Mouse (Mus musculus) forelimb bud, embryonic 11.5 days (tissue): ENCODE data around the gene Gclc.

Source experiments
- DNase-seq: peaks from one replicate; pipeline ENCODE4 v3.0.0-alpha.2; 2012; ENCODE audit warnings: low read depth, low spot score

Gene Gclc

DNA sequence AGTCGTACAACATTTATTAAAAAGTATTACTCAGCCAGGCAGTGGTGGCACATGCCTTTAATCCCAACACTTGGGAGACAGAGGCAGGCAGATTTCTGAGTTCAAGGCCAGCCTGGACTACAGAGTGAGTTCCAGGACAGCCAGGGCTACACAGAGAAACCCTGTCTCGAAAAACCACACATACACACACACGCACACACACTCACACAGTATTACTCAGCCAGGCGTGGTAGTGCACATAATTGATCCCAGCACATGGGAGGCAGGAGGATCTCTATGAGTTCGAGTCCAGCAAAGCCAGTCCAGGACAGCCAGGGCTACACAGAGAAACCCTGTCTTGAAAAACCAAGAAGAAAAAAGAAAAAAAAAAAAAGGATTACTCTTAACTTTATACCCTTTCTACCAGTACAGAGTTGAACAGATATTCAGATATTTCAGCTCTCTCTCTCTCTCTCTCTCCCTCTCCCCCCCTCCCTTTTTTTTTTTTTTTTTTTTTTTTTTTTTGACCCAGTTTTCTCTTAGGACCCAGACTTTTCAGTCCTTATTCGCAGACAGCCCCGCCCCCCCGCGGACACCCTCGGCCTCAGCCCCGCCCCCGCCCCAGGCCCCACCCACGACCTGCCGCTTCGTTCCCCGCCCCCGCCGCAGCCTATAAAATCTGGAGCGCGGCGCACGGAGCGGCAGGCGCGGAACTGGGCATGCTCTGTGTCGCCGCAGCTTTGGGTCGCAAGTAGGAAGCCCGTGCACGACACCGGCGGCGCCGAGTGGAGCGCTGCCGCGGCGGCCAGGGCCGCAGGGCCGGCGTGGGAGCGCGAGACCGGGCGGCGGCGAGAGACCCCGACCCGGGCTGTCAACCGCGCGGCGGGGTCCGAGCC, at the start of gene Gclc:
Gclc (plus strand) TSS at position 683 of the 875 bp plus-strand sequence.
- DNase-seq: peak; percentile 80

DNA sequence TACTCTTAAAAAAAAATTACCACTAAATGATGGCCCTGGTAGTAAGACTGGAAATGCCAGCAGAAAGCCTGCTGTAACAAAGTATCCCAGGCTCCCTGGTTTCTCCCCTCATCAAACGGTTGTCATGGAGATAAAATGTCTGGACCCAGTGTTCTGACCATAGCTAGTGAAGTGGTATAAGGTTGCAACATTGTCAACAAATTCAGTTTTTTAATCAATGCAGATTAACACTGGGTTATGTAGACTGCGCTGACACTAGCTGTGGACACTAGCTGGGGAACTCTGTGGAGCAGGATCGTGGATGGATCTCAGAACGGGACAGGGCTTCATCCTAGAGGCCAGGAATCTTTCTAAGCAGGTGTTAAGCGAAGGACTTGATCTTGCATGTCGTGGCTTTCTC, 47.8 kb upstream of the Gclc start:
- no peak for DNase-seq

DNA sequence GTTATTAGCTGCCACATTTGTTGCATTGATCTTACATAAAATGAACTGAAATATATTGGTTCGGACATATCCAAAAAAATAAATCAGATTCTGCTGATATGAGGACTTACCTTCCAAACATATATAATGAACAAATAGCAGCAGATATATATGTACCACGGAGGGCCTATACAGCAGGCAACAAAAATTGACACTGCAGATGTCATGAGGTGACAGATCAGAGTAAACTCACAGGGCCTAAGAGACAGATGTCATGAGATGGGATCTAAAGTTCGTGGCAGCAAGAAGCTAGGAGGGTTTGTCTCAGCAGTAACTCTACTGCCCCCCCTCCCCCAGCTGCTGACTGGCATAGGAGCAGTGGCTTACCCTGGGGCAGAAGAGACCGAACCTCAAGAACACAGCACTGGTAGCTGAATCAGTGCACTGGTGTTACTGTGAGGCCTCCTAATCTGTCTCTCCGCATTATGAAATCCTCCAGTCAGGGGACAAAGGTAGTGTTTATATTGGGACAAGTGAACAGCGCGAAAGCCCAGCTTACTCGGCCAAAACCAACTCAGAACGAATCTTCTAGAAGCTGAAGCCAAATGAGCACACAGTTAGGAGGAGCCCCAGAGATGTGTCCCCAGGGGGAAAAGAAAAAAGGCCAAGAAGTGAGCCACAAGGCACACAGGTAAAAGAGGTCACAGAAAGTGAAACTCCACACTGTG, 46.7 kb upstream of the Gclc start:
- no peak for DNase-seq

DNA sequence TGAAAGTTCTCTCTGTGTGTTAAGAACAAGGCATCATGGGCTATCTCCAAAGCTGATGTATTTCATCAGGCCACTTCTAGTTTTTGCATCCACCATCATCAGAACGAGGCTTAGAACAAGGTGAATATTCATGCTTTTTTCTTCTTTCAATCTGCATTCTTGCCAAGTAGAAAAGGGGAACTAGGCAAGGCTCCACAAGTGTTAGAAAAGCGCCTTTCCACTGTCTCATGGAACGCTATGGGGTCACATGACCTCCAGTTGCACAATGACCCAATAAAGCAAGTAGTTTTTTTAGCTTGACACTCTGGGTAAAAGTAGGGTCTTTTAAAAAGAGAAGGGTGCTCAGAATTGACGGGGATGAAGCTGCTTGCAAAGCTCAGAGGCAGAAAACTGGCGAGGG, 45.4 kb upstream of the Gclc start:
- DNase-seq: no peak

DNA sequence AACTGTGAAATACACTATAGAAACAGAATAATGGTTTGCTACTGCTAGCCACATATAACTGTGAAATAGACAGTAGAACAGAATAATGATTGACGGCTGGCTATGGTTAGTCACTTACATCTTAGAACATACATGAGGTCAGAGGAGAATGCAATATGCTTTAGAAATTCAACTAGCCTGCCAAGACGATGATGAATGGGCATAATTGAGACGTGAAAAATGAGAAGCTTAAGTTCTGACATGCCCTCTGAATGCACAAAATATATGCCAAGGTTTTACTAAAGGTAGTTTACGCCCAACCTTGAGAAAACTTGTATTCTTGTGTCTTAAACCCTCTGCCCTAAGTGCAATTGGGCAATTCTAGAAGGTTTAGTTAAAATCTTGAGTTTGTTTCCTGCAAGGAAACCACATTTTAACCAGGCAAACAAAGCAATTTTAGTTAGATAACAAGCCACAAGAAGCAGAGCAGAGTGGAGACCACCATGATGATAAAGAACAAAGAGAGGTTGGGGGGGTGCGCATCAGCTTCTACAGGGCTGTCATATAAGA, 43.2 kb upstream of the Gclc start:
- no peak for DNase-seq

DNA sequence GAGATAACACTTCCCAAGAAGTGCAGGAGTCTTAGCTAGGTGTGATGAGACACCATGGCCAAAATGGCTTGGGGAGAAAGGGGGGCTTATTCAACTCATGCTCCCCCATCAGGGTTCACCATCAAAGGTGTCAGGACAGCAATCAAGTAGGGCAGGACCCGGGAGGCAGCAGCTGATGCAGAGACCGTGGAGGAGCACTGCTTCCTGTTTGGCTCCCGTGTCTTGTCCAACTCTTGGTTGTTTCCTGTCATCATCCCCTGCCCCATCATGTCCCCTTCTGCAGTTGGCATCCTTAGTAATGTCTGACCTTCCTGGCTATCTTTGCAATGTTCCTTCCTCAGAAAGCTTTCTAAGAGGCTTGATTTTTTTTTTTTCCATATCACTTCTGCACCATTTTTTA, 41.5 kb upstream of the Gclc start:
- no peak for DNase-seq

DNA sequence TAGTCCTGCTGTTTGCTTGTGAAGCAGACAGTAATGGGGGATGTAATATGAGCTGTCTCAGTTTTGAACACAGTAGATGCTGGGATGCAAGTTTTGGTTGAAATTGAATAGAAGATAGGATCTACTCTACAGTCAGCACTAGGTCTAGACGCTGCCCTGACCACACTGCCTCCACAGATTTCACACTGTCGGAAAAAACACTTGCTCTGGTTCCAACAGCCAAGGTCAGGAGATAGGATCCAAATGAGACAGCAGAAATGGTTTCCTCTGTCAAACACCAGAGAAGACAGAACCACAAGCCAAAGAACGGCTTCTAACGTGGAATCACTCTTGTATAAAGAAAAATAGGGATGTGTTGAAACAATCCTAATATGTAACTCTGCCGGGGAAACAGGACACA, 41.0 kb upstream of the Gclc start:
- DNase-seq: no peak

DNA sequence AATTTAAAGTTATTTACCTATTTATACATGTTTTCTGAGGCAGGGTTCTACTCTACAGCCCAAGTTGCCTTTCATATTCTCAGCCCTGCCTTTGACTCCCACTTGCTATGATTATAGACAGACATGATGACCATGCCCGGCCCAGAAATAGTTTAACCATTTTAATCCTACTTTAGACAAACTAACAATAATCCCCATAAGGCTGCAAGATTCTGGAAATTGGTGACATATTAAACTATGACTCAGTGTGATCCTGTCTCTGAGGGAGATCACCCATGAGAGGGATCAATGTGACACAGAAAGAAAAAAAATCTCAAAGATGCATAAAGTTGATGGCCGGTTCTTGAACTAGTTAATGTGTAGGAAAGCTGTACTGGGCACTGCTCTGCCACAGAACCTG, 39.1 kb upstream of the Gclc start:
- no peak for DNase-seq

DNA sequence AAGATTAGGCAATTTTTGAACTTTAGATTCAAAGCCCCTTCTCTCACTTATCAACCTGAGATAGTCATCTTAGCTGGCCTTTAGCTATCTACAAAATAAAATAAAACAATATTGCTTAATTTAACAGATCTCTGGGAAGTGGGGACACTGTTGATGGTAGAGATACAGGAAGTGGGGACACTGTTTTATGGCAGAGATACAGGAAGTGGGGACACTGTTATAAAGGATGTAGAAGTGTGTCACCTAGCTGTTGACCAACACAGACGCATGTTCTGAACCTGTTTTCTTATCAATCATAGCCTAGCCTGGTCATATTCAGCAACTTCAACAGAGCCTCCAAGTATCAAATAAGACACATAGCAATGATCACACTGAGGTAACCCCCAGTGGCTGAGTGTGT, 38.3 kb upstream of the Gclc start:
- no peak for DNase-seq

DNA sequence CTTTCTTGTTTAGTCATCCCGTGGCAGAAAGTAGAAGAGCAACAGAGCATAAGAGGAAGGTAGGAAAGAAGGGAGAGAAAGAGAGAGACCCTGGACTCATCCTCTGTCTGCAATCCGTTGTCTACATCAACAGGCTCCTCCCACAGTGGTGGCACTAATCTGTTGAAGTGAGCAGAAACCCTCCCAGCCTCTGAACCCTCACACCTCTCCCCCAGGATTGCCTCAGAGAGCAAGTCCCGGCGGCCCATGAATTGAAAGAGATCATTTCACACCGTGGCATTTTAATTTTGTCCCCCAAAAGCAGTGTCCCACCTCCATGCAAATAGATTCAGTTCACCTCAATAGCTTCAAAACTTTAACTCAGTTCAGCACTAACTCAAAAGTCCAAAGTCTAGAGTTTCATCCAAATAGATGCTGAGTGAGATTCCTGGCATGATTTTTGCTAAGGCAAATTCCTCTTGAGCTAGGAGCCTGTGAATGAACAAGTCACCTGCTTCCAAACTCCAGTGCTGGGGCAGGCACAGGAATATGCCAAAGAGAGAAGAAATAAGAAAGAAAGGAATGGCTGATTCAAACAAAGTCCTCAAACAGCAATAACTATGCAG, 36.4 kb upstream of the Gclc start:
- DNase-seq: no peak

DNA sequence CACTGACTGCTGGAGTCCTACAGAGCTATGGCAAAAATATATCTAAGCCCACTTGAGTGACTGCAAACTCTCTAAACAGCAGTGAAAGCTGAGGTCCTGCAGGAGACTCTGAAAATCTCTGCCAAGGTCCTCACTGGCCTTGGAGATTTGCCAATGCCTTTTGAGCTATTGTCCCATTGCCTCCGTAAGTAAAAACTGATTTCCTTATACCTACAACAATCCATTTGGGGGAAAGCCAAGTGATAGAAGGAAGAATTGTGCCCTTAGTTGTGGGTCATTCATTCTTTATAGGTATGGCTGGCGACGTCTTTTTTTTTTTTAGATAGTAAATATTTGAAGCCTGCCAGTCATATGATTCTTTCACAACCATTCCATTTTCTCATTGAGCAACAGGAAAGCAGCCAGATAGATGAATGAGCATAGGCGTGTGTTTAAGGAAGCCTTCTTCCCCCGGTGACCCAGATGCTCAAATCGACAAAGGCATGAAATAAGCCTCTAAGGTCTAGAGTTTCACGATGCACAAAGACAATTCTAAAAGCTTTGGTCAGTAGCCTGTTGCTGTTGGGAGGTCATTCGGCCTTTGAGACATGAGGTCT, 35.4 kb upstream of the Gclc start:
- no peak for DNase-seq

DNA sequence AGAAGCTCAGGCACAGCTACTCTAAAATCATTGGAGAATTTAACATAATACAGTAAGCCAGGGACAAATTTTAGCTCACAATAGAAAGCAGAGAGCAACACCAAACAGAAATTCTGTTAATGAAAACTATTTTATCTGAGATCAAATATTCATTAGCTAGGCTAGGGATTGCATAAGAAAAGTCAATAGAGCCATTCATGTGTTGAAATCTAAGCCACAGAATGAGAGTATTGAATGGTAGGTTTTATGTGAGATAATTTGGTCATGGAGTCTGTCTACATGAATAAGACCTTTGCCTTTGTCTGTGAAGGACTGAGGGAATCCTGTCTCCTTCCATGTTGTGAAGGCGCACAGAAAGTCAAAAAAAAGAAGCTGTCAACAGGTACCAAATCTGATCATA, 34.7 kb upstream of the Gclc start:
- no peak for DNase-seq

DNA sequence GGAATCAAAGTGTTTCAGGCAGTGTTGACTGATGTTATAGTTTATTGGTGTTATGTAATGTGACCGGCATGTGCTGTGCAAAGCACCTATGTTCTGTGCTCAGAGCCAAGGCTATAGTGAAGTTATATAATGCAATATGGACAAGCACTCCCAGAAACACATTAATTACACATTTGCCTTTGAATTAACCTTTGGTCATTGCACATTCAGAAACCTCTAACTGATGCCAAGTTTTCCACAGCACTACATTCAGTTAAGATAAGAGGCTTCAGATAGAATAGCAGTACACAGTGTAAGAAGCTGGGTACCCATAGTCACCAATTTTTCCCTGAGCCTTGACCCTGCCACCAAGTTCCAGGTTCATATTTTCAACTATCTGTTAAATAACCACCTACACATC, 32.0 kb upstream of the Gclc start:
- no peak for DNase-seq

DNA sequence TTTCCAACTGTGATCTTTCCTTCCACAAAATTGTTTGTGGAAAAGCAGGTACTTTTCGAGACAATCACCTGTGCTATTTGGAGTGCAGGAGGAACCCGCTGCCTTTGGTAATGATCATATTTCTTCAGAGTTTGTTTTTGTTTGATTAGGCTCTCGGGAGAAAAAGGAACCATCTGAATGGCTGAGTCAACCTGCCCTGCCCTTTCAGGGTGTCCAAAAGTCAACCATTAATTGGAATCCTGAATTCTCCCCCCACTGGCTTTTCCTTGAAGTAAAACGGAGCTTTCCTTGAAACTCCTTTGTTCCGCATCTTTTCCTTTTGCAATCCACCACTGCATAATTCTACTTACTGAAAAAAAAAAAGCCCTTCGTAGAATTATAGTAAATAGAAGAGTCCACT, 30.1 kb upstream of the Gclc start:
- no peak for DNase-seq

DNA sequence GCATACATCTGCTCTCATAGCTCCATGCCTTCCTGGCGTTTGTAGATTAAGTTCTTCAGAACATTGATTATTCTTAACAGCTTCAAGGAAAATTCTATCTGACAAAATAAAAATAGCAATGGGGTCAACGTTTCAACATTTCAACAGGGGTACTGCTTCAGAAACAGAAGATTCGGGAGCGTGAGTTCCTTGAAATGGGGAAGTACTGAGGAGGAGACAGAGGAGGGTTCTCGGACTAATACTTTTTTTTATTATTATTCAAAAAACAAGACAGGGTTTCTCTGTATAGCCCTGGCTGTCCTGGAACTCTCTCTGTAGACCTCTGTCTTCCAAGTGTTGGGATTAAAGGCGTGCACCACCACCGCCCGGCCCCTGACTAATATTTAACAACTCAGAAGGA, 28.9 kb upstream of the Gclc start:
- DNase-seq: no peak

DNA sequence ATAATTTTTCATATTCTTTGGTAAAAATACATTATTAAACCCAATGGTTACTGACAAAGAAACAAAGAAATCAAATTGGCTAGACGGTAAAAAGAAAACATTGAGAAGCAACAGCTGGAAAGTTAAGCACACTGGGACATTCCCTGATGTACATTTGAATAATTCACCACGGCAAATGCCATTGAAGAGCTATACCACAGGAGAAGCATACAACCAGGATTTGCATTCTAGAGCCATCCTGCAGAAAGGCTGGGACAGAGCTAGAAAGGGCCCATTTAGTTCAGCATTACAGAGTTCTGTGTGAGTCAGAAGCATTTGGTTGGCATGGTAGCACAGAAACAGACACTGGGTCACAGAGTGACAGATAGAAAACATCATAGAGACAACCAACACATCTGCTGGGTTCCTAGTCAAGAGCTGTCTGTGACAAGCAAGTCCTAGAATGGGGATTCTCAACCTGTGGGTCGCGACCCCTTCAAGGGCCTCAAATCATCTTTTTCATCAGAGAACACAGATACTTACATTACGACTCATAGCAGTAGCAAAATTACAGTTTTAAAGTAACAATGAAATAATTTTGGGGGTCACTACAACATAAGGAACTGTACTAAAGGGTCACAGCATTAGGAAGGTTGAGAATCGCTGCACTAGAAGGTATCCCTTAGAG, 28.2 kb upstream of the Gclc start:
- DNase-seq: no peak

DNA sequence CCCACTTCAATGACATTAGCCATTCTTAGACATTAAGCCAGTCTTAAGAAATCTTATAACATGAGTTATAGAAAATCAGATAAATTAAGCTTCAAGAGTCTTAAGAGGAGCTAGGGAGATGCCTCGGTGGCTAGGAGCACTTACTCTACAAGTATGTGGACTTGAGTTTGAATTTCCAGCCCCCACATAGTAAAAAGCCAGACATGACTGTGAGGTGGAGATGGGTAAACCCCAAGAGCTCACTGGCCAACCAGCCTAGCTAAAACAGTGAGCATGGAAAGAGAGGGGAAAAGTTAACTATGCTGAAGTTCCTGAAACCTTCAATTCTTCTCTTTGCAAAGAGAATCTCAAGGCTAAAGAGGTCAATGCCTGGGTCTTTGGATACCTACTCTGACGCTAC, 27.3 kb upstream of the Gclc start:
- no peak for DNase-seq

DNA sequence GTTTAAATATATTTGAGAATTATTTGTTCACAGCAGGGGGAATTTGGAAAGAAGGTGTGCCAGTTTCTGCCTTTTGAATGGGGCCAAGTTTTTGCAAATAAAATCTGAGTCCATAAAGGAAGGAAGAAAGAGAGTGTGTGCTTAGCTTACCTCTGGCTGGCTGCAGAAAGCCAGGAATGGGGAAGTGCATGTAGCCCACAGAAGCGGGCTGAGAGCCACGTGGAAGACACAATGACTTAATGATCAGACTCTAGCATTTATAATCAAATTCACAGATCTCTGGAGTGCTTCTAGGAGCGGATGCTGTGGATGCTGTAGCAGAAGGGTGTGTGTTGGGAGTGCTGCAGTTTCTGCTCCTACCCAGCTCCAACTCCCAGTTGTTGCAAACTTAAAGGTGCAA, 22.3 kb upstream of the Gclc start:
- no peak for DNase-seq

DNA sequence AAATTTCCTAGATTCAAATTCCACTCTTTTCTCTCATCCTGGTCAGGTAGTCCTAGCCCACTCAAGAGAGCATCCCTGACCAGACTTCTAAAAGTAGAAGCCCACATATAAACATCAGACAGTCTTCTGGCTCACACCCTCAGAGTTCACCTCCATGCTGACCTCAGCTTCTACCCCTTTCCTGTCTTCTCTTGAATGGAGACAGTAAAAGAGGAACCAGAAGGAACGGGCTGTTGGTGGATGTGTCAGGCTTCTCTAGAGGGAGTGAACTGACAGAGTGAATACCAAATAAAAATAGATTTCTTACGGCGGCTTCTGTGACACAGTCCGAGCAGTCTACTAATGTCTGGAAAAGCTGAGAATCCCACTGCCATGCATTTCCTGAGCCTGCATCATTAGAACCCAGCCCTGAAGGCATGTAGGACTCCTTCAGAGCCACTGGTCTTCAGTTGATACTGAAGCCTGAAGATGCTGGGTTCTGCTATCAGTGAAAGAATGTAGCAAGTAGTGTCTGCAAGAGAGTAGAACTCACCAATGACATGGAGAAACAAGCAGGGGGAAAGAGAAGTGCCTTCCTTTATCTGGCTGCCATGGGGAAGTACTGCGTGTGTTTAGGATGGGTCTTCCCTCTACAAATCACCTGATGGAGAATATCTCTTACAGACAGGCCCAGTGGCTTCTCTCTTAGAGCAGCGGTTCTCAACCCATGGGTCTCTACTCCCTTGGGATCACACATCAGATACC, 16.9 kb upstream of the Gclc start:
- DNase-seq: no peak

DNA sequence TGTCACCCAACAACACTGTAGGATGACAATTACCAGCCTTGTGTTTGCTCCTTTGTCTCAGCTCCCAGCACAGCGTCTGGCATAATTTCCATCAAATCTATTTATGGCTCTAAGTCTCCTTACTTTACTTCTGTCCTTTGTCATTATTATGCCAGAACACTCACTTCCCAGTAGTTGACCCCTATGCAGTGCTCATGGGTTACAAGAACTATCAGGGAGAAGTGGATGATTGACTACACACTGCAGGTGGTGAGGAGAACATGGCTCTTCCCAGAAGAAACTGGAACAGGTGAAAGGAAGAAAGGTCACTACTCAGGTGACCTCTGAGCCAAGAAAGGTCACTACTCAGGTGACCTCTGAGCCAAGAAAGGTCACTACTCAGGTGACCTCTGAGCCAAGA, 12.9 kb upstream of the Gclc start:
- DNase-seq: no peak

DNA sequence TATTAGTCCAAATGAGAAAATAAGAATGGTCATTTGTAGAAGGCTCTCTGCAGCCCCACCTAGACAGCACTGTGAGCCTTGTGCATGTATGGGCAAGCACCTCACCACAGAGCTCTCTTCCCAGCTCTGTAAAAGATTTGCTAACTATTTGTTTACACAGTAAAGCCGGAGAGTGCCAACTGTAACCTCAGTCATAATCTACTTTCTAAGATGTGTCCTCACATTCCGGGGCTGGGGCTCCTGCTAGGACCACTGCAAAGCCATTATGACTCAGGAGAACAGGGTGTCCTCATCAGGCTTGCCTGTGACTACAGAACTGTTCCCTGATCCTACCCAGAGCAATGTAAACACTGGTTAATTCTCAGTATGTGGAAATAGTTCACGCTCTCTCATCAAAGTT, 9.5 kb upstream of the Gclc start:
- DNase-seq: no peak
